Comparison of ENCODE assay signal across 14 mouse cellular contexts in genomic region chr5:105565824-105566223, GRCm38 (mm10). TPM values are rescaled to one million over a fixed set of nuclear protein-coding genes. Genes with fewer than 3 reads are reported as not detected.
A peak's percentile ranks its signal among the peaks of the same experiment; 100 is the strongest.
DNase-seq lines count a peak whose midpoint lies in the region; ATAC-seq and TF ChIP-seq lines count a peak whose summit lies in the region.
"Had no signal": no experiment of that assay in that cellular context is flagged by ENCODE, and none has a peak within 500 bp of the region (broad histone marks: within the 10 kb centered on the region; RNA-seq: fewer than 3 reads in every experiment).

No protein-coding gene starts in this region.

- H3K27me3 ChIP-seq in lung, embryonic 15.5 days, result no peaks in the 10 kb centered on the region
- no peaks in the 10 kb centered on the region for H3K27me3 ChIP-seq in lung, postnatal 0 days (replicated peaks; ENCODE audit: insufficient read depth, low read length)
- H3K27me3 ChIP-seq in liver, postnatal 0 days (ENCODE audit: insufficient read depth, low read length), result no peaks in the 10 kb centered on the region
- no peaks in the 10 kb centered on the region for H3K27me3 ChIP-seq in hindbrain, embryonic 16.5 days (replicated peaks; ENCODE audit: control insufficient read depth, insufficient read depth, low read length)
- H3K27me3 ChIP-seq: hindbrain, embryonic 12.5 days had no signal

- H3K9me3 ChIP-seq in lung, embryonic 15.5 days, result no peaks in the 10 kb centered on the region
- no peaks in the 10 kb centered on the region for H3K9me3 ChIP-seq in lung, postnatal 0 days (ENCODE audit: low read length)
- no peaks in the 10 kb centered on the region for H3K9me3 ChIP-seq in liver, postnatal 0 days (ENCODE audit: low read length)
- H3K9me3 ChIP-seq in hindbrain, embryonic 16.5 days (ENCODE audit: control insufficient read depth, low read length), result no peaks in the 10 kb centered on the region
- H3K9me3 ChIP-seq: hindbrain, embryonic 12.5 days had no signal

- no peak for TF ChIP-seq EP300 in lung, postnatal 0 days (IDR thresholded peaks at IDR 0.05)
- TF ChIP-seq EP300 in liver, postnatal 0 days (IDR thresholded peaks at IDR 0.05; ENCODE audit: low read depth), result peak; percentile 99

- TF ChIP-seq CTCF in lung, postnatal 0 days (IDR thresholded peaks at IDR 0.05), result no peak
- no peak for TF ChIP-seq CTCF in liver, postnatal 0 days (IDR thresholded peaks at IDR 0.05; ENCODE audit: low read depth)

- H3K27ac ChIP-seq in lung, embryonic 15.5 days, result no peak overlapping the region
- H3K27ac ChIP-seq in lung, postnatal 0 days (ENCODE audit: low read length), result no peak overlapping the region
- H3K27ac ChIP-seq in liver, postnatal 0 days (ENCODE audit: low read depth), result peak overlapping the region; percentile 86
- H3K27ac ChIP-seq in hindbrain, embryonic 16.5 days (ENCODE audit: low read depth, low read length), result no peak overlapping the region
- H3K27ac ChIP-seq: hindbrain, embryonic 12.5 days had no signal

- DNase-seq in lung, postnatal 0 days (ENCODE audit: low spot score), result no peak
- peak; percentile 60 for DNase-seq in liver, postnatal 0 days
- no peak for DNase-seq in urinary bladder, adult 18-20 months (ENCODE audit: low spot score in 2 of 2)
- no peak for DNase-seq in cerebellum, postnatal 14 days
- DNase-seq: adrenal gland, postnatal 25 days; cerebellum, adult 8-10 months; kidney, adult 9 months; layer of hippocampus, adult 9-11 months; lung, postnatal 4 days; thymus, postnatal 25 days had no signal

- H3K4me2 ChIP-seq in lung, embryonic 15.5 days, result no peak overlapping the region
- H3K4me2 ChIP-seq in lung, postnatal 0 days (replicated peaks; ENCODE audit: low read depth, low read length), result no peak overlapping the region
- peak overlapping the region; percentile 36 for H3K4me2 ChIP-seq in liver, postnatal 0 days (ENCODE audit: low read depth, low read length)
- no peak overlapping the region for H3K4me2 ChIP-seq in hindbrain, embryonic 16.5 days (ENCODE audit: low read length)
- H3K4me2 ChIP-seq: hindbrain, embryonic 12.5 days had no signal

- 73% methylated on average over 4 of the region's 4 CpGs for whole genome bisulfite sequencing in lung, embryonic 15.5 days
- 72% methylated on average over 4 of the region's 4 CpGs for WGBS in lung, postnatal 0 days
- WGBS in liver, postnatal 0 days (ENCODE audit: insufficient replicate concordance), result 49% methylated on average over 4 of the region's 4 CpGs
- WGBS in hindbrain, embryonic 16.5 days, result 88% methylated on average over 4 of the region's 4 CpGs

- H3K4me1 ChIP-seq in lung, embryonic 15.5 days, result peaks cover 9% of the 10 kb centered on the region
- peaks cover 9% of the 10 kb centered on the region; the same call in 1 of the 2 replicates for H3K4me1 ChIP-seq in lung, postnatal 0 days (ENCODE audit: insufficient read depth, low read depth, low read length)
- peaks cover 25% of the 10 kb centered on the region for H3K4me1 ChIP-seq in liver, postnatal 0 days (ENCODE audit: insufficient read depth)
- H3K4me1 ChIP-seq in hindbrain, embryonic 16.5 days (ENCODE audit: control insufficient read depth, insufficient read depth, low read depth, low read length), result peaks cover 3% of the 10 kb centered on the region
- H3K4me1 ChIP-seq: hindbrain, embryonic 12.5 days had no signal

- no peak overlapping the region for H3K9ac ChIP-seq in lung, embryonic 15.5 days
- H3K9ac ChIP-seq in lung, postnatal 0 days (replicated peaks; ENCODE audit: low read depth), result no peak overlapping the region
- H3K9ac ChIP-seq in liver, postnatal 0 days (replicated peaks), result no peak overlapping the region
- H3K9ac ChIP-seq in hindbrain, embryonic 16.5 days (ENCODE audit: low read depth, low read length), result no peak overlapping the region
- H3K9ac ChIP-seq: hindbrain, embryonic 12.5 days had no signal

- no peak overlapping the region for H3K4me3 ChIP-seq in lung, embryonic 15.5 days
- H3K4me3 ChIP-seq in lung, postnatal 0 days (ENCODE audit: low read depth, low read length), result no peak overlapping the region
- H3K4me3 ChIP-seq in liver, postnatal 0 days (ENCODE audit: low read depth, low read length), result no peak overlapping the region
- H3K4me3 ChIP-seq in hindbrain, embryonic 16.5 days (ENCODE audit: low read length), result no peak overlapping the region
- H3K4me3 ChIP-seq: hindbrain, embryonic 12.5 days had no signal

- peak; percentile 57; the same call in 1 of the 2 replicates for ATAC-seq in lung, embryonic 15.5 days (ENCODE audit: borderline replicate concordance, extremely low read depth, low FRiP score, low TSS enrichment)
- ATAC-seq in lung, postnatal 0 days, result no peak
- peak; percentile 90 for ATAC-seq in erythroblast, adult 5-6 weeks (replicated peaks; ENCODE audit: low FRiP score, poor library complexity, severe bottlenecking)
- peak; percentile 98 for ATAC-seq in liver, postnatal 0 days
- no peak for ATAC-seq in hindbrain, embryonic 16.5 days

- no peaks in the 10 kb centered on the region for H3K36me3 ChIP-seq in lung, embryonic 15.5 days
- no peaks in the 10 kb centered on the region for H3K36me3 ChIP-seq in lung, postnatal 0 days (ENCODE audit: insufficient read depth, low read length)
- H3K36me3 ChIP-seq in liver, postnatal 0 days (replicated peaks; ENCODE audit: insufficient read depth, low read length), result 0 out of 2 replicates have a peak, but pooled peaks cover 2% of the 10 kb centered on the region
- H3K36me3 ChIP-seq in hindbrain, embryonic 16.5 days (ENCODE audit: control insufficient read depth, insufficient read depth, low read length), result no peaks in the 10 kb centered on the region
- H3K36me3 ChIP-seq: hindbrain, embryonic 12.5 days had no signal

RNA-seq across cellular contexts. Expression of gene Lrrc8c, which starts 46.6 kb away (rescaled TPM):
- polyA plus RNA-seq in lung, embryonic 15.5 days (2015; fragmentation: Nextera tagmentation; extraction: Ambion mirVana), result 24.3 and 26.5 TPM in 2 replicates
- polyA plus RNA-seq in lung, postnatal 0 days (2015; fragmentation: Nextera tagmentation; extraction: Ambion mirVana), result 23.0 and 35.0 TPM in 2 replicates
- total RNA-seq in erythroblast, adult 5-6 weeks (2015; ENCODE audit: low replicate concordance), result 16.7 and 24.6 TPM in 2 replicates
- total RNA-seq in erythroblast, adult 5-6 weeks (2017; ENCODE audit: low replicate concordance), result 5.9 and 9.4 TPM in 2 replicates
- polyA plus RNA-seq in liver, postnatal 0 days (2015; fragmentation: Nextera tagmentation; extraction: Ambion mirVana), result 8.3 and 9.8 TPM in 2 replicates
- 14.1 and 15.1 TPM in 2 replicates for polyA plus RNA-seq in hindbrain, embryonic 16.5 days (2015; fragmentation: Nextera tagmentation; extraction: Ambion mirVana)

Comparison
In these comparisons a context has a peak if more than half of its experiments do, and no peak if none do; other contexts are left out.
1. ATAC-seq: peak in lung, embryonic 15.5 days (single experiment), erythroblast, adult 5-6 weeks (single experiment) and liver, postnatal 0 days (single experiment); none in lung, postnatal 0 days (single experiment) and hindbrain, embryonic 16.5 days (single experiment).